Mouse (Mus musculus) c-Kit-negative CD71-positive TER-119-positive erythroid progenitor cells, embryonic 14.5 days (primary cell): ENCODE measurements around the gene Fgf8.

Source experiments
- DNase-seq: peaks from one replicate; pipeline ENCODE4 v3.0.0-alpha.2; 2013; ENCODE audit warnings: low read depth, low spot score

Fgf8 gene

GRCm38 (mm10) chr19:45748691-45749242 lies 6.1 kb upstream of the Fgf8 start:
- DNase-seq: no peak

DNA sequence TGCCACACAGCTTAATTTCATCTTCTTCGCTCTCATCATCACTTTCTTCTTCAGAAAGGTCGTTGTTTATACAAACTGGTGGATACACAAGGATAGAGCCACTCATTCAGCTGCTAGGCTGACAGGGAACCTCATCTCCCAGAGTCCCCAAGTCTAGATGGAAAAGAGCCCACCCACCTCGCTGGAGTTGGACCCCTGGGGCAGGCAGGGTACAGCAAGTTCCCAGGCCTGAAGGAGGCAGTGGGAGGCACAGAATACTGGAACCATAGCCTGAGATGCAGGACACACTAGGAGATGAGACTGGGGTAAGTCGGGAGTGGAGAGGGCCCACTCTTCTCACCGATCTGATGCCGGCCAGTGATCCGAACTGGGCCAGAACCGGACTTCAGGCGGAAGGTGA lies 5.5 kb upstream of the Fgf8 start:
- no peak for DNase-seq

- peak; percentile 71 for DNase-seq
Measured at GRCm38 (mm10) chr19:45747028-45747867, 4.5 kb upstream of the Fgf8 start.

DNA sequence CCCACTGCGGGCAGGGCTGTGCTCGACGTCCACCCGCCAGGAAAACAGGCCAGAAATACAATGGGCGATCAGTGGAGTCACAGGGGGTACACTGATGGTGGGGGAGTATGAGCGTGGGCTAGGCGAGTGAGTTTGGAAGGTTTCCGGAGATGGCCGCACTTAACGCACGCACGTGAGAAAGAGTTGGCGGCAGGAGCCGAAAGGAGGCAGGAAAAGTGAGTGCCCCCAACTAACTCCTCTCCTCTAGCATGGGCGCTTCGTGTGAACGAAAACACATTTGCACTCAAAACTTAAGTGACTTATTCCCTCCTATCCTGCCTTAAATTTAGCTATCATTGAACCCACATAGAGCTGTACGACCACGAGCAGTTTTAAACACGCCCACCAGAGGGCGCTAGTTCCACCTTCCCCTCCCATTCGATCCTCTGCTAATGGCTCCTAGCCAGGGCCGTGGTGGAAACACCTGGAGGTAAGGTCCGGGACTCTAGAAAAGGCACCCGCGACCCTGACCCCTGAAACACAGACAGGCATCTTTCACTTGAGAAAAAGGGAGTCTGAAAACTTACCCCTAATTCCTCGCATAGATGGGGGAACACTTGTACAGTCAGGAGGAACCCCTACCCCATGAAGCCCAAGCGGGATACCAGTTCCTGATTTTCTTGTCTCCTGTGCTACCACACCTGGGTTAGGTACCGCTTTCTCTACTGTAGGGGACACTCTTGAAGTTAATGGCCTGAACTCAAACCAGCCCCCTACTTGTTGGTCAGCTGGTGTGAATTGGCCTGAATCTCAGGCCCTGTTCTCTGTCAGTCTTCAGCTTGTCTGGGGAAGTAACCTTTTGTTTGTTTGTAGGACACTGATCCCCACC lies 3.7 kb upstream of the Fgf8 start:
- peak; percentile 71 for DNase-seq

DNA sequence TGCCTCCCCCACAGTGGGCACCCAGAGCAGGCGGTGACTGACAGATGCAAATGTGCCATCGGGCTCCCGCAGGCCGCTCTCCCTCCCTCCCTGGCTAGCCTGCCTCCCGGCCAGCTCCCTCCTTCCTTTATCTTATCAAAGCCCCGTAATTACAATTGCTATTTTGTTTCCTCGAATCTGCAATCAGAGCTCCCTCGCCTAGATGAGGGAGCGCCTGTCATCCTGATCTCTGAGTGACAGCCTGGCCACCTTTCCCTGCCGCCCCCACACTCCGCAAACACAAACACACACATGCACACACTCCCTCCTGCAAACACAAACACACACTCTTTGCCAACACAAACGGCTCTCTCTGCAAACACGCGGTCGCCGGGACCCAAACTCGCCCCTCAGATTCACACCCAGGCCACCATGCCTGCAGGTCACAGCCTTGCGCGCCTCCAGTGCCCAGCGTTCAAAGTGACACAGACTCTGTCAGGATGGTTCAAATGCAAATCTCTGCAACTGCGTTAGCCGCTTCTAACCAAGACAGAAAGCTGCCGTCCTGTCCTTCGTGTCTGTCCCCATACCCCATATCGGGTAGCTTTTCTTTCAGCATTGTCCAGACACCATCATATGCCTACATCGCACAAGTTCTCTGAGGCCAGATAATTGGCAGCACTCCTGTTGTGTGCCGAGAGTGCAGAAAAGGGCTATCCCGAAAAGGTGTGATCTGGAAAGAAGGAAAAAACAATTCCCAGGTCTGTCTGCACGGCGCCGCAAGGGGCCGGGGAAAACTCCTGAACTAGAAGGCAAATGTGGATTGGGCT lies 2.8 kb upstream of the Fgf8 start:
- no peak for DNase-seq

DNA sequence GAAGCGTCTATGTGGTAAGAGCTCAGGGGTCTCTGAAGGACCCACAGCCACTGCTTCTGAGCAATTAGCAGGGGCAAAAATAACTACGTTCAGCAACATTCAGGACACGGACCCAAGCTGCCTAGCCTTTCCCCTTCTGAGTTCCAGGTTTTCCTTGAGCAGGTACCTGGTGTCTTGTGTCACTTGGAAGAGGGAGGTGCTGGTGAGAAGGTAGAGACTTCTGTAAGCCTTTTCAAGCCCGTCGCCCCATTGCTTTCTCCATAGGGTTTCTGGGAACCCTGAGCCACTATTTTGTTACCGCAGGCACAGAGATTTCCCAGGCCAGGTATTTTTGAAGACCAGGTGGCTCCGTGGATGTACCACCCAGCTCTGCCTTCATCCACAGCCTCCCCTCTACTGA lies 904 bp upstream of the Fgf8 start:
- DNase-seq: no peak

DNA sequence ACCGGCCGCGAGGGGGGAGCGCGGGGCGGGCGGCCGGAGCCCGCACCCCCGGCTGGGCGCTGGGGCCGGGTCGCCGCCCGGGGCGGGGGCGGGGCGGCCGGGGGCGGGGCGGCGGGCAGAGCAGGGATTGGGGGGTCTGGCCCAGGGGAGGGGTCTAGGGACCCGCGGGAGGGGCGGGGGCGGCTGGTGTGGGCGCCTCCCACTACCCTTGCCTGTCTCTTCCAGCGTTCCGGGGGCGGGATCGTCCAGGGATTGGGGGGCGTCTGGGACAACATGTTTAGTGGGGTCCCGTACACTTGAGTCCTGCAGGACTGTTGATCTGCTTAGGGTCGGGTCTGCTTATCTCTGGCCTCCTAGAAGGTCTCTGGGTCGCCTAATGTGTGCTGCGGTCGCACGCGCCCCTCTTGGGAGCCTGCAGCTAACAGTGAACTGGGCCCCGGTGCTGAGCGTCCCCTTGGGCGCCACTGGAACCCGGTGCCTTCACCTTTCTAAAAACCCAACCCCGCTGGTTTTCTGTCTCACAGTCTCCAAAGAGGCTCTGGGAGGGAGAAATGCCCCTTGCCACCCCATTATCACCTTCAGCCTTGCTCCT lies 365 bp upstream of the Fgf8 start:
- no peak for DNase-seq

DNA sequence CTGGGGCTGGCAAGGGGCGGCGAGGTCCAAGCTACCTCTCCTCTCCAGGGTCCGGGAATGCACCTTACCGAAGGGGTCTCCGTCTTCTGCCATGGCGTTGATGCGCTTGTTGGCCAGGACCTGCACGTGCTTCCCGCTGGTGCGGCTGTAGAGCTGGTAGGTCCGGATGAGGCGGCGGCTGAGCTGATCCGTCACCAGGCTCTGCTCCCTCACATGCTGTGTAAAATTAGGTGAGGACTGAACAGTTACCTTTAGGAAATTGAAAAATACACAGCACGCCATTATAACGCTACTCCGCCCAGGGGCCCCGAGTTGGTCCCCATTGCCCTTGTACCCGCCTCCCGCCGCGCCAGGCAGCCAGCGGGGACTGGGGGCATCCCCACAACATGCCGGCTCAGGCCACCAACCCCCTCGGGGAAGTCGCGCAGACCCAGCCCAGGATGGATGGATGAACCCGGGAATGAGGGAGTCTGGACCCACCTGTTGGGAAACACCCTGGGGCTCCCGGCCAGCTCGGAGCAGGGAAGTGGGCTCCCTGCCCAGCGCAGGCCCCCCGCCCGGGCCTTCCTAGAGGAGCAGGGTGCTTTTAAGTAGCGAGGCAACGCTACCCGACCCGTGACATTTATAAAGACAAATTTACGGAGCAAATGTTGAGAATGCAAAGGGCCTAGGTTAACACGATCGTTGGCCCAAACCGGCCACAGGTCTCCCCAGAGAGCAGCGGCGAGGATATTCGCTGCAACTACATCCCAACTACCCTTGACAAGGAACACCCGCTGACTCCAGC lies 1.1 kb downstream of the Fgf8 start:
- no peak for DNase-seq

DNA sequence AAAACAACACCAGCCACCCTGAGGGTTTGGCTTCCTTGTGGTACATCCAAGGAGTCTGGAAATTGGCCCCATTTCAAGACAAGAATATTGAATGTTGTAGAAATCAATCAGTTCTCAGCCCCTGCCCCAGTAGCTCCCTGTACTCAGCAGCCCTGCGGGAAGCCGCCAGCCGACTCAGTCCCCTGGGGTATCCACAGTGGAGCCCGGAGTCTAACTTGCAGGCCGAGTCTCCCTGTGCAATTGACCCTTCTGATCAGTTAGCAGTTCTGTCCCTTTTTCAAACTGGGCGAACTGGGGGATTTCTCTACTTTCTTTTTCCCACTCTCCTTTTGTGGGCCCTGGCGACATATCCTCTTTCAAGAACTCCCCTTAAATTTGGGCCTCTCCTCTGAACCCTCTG lies 1.9 kb downstream of the Fgf8 start:
- no peak for DNase-seq

GRCm38 (mm10) chr19:45740233-45740632 lies 2.5 kb downstream of the Fgf8 start:
- no peak for DNase-seq

- DNase-seq: no peak
Measured at GRCm38 (mm10) chr19:45738521-45738920, 4.2 kb downstream of the Fgf8 start.

DNA sequence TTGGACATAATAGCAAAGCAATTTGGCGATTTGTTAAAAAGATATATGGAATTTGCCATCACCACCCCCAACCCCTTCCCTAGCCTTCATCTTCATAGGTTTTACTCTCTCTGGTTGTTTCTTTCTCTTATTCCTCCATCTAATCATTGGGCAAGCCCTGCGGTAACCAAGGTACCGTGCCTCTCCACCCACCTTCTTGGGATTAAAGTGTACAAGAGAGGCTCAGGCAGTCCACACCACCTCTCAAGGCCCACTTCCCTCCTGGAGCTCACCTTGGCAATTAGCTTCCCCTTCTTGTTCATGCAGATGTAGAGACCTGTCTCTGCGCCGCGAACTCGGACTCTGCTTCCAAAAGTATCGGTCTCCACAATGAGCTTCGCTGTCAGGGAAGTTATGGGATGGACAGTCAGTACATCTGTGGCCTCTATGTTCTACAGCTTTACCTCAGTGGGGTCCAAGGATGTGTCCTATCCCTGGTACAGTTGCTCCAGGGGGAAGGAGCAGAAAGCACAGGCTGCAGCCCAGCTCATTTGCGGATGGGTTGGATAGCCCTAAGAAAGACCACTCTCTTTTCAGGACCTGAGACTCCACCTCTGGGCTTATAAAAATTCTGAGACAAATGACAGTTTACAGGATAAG lies 4.8 kb downstream of the Fgf8 start:
- no peak for DNase-seq

GRCm38 (mm10) chr19:45737208-45737845 lies 5.4 kb downstream of the Fgf8 start:
- DNase-seq: no peak

GRCm38 (mm10) chr19:45736855-45737207 lies 5.9 kb downstream of the Fgf8 start:
- no peak for DNase-seq

- DNase-seq: no peak
Measured at GRCm38 (mm10) chr19:45736241-45736640, 6.5 kb downstream of the Fgf8 start.

DNA sequence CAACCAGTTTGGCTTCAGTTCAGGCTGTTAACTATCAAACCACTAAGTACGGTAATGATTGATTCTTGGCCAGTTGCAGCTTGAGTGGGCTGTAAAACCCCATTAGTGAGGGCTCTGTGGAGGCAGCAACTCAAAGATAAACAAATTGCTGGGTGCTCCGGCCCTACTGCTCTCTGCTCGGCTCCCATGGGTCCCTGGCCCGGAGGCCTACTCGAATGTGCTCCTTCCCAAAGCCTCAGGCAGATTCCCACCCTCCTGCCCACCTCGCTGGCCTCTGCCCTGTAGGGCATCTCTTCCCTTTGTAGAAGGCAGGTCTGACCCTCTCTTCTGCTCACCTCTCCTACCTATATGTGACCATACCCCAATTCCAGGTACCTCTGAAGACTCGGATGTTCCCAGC lies 8.0 kb downstream of the Fgf8 start:
- no peak for DNase-seq

GRCm38 (mm10) chr19:45734191-45734590 lies 8.5 kb downstream of the Fgf8 start:
- DNase-seq: no peak

GRCm38 (mm10) chr19:45733564-45733963 lies 9.2 kb downstream of the Fgf8 start:
- DNase-seq: no peak

DNA sequence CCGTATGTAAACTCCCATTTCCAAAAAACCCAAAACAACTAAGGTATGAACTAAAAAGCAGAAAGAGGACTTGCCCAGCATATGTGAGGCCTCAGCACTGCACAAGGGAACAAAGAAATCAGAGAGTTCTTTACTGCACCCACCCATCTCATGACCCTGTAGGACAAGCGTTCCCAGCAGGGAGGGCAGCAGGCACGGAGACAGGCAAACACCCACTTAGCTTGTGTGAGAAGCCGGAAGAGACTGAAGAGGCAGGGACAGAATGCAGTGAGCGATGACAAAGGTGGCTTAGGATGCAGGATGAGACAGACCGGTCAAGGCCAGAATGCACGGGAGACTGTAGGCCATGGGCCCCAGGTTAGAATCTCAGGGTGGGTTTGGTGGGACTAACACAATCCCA lies 11.1 kb downstream of the Fgf8 start:
- no peak for DNase-seq

DNA sequence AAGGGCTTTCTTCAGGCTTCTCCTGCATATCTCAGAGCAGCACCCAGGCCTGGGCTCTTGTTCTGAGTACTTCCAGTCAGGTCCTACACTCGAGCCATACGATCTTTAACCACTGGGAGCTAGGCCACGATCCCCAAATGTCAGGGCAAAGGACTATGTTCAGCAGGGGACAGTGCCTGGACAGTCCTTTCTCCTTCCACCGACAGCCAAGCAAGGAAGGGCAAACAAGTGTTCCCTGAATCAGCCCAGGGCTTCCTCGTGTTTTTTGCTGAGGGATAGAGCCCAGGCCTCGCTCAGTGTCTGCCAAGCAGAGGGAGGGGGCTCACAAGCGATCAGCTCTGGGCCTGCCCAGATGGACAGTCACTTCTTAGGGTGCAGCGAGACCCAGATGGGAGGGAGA lies 12.7 kb downstream of the Fgf8 start:
- no peak for DNase-seq
